ENCODE assay signal across 8 mouse cellular contexts in genomic region chr5:137746282-137746850, GRCm38 (mm10). TPM values are rescaled to one million over a fixed set of nuclear protein-coding genes. Genes with fewer than 3 reads are reported as not detected.
A peak's percentile ranks its signal among the peaks of the same experiment; 100 is the strongest.
DNase-seq lines count a peak whose midpoint lies in the region; ATAC-seq and TF ChIP-seq lines count a peak whose summit lies in the region.

No protein-coding gene starts in this region.

- H3K4me1 ChIP-seq in cerebellum, adult 2 months (ENCODE audit: control insufficient read depth, insufficient read depth, low read length), result peaks cover 6% of the 10 kb centered on the region
- H3K4me1 ChIP-seq in hindbrain, postnatal 0 days (ENCODE audit: insufficient read depth, low read length), result peaks cover 18% of the 10 kb centered on the region; the same call in 1 of the 2 replicates
- peaks cover 44% of the 10 kb centered on the region for H3K4me1 ChIP-seq in liver, embryonic 16.5 days (ENCODE audit: control insufficient read depth, low read depth, low read length)
- peaks cover 22% of the 10 kb centered on the region for H3K4me1 ChIP-seq in neural tube, embryonic 11.5 days (ENCODE audit: control insufficient read depth, insufficient read depth, low read length)

- WGBS in cerebellum, adult 2 months, result under 1% methylated on average over 20 of the region's 20 CpGs
- 0% methylated on average over 20 of the region's 20 CpGs for WGBS in hindbrain, postnatal 0 days
- under 1% methylated on average over 20 of the region's 20 CpGs for WGBS in liver, embryonic 16.5 days (ENCODE audit: insufficient replicate concordance)
- WGBS in neural tube, embryonic 11.5 days, result under 1% methylated on average over 20 of the region's 20 CpGs

- H3K36me3 ChIP-seq in hindbrain, postnatal 0 days (ENCODE audit: insufficient read depth, low read length), result 0 out of 2 replicates have a peak, but pooled peaks cover 3% of the 10 kb centered on the region
- H3K36me3 ChIP-seq in liver, embryonic 16.5 days (ENCODE audit: control insufficient read depth, insufficient read depth), result peaks cover 5% of the 10 kb centered on the region
- H3K36me3 ChIP-seq in neural tube, embryonic 11.5 days (ENCODE audit: control insufficient read depth, insufficient read depth, low read length), result peaks cover 3% of the 10 kb centered on the region; the same call in 1 of the 2 replicates

- H3K27ac ChIP-seq in cerebellum, adult 2 months (ENCODE audit: insufficient read depth, low read length), result peak overlapping the region; percentile 33
- peak overlapping the region; percentile 86 for H3K27ac ChIP-seq in hindbrain, postnatal 0 days
- peak overlapping the region; percentile 99 for H3K27ac ChIP-seq in liver, embryonic 16.5 days (ENCODE audit: low read length)
- H3K27ac ChIP-seq in neural tube, embryonic 11.5 days (ENCODE audit: low read depth, low read length), result peak overlapping the region; percentile 83

- H3K27me3 ChIP-seq in cerebellum, adult 2 months (ENCODE audit: control insufficient read depth, insufficient read depth, low read length), result no peaks in the 10 kb centered on the region
- H3K27me3 ChIP-seq in hindbrain, postnatal 0 days (ENCODE audit: insufficient read depth, low read length), result no peaks in the 10 kb centered on the region
- H3K27me3 ChIP-seq in liver, embryonic 16.5 days (ENCODE audit: control insufficient read depth, insufficient read depth, low read depth, low read length), result no peaks in the 10 kb centered on the region
- H3K27me3 ChIP-seq in neural tube, embryonic 11.5 days (ENCODE audit: control insufficient read depth, insufficient read depth, low read length), result no peaks in the 10 kb centered on the region

- H3K9me3 ChIP-seq in hindbrain, postnatal 0 days (ENCODE audit: low read length), result no peaks in the 10 kb centered on the region
- H3K9me3 ChIP-seq in liver, embryonic 16.5 days (replicated peaks; ENCODE audit: control insufficient read depth, low read length), result no peaks in the 10 kb centered on the region
- H3K9me3 ChIP-seq in neural tube, embryonic 11.5 days (ENCODE audit: control insufficient read depth, low read length), result no peaks in the 10 kb centered on the region

- peak; percentile 3; the same call in 1 of the 2 replicates for ATAC-seq in hindbrain, postnatal 0 days
- ATAC-seq in liver, embryonic 16.5 days (ENCODE audit: low read depth), result peak; percentile 63
- peak; percentile 32 for ATAC-seq in neural tube, embryonic 11.5 days (ENCODE audit: insufficient read depth, low FRiP score, low TSS enrichment)

- peak overlapping the region; percentile 65 for H3K9ac ChIP-seq in hindbrain, postnatal 0 days (replicated peaks; ENCODE audit: low read length)
- H3K9ac ChIP-seq in liver, embryonic 16.5 days (ENCODE audit: low read depth, low read length), result peak overlapping the region; percentile 98
- peak overlapping the region; percentile 72 for H3K9ac ChIP-seq in neural tube, embryonic 11.5 days (ENCODE audit: low read length)

- peak; percentile 56 to 68 for DNase-seq in cerebellum, adult 2 months
- DNase-seq in cerebellum, adult 9-10 months, result no peak
- peak; percentile 56 for DNase-seq in brain, adult 2 months (ENCODE audit: low read depth, low spot score)
- peak; percentile 51 for DNase-seq in forelimb bud, embryonic 11.5 days (ENCODE audit: low read depth, low spot score)
- DNase-seq in hindbrain, postnatal 0 days (ENCODE audit: low spot score), result peak; percentile 59
- DNase-seq in neural tube, embryonic 11.5 days (ENCODE audit: low spot score), result peak; percentile 68
- DNase-seq in thymus, postnatal 36 days, result peak; percentile 62 to 77

- no peak for TF ChIP-seq POLR2A in cerebellum, adult 2 months (IDR thresholded peaks at IDR 0.05; ENCODE audit: borderline replicate concordance, insufficient read depth, low read length)

- no peak for TF ChIP-seq CTCF in cerebellum, adult 2 months (IDR thresholded peaks at IDR 0.05; ENCODE audit: borderline replicate concordance, insufficient read depth, low read depth, low read length)
- no peak for TF ChIP-seq CTCF in hindbrain, postnatal 0 days (IDR thresholded peaks at IDR 0.05; ENCODE audit: low read depth)

- H3K4me2 ChIP-seq in hindbrain, postnatal 0 days (ENCODE audit: low read depth, low read length), result peak overlapping the region; percentile 98
- H3K4me2 ChIP-seq in liver, embryonic 16.5 days (ENCODE audit: low read depth, low read length), result peak overlapping the region; percentile 97
- H3K4me2 ChIP-seq in neural tube, embryonic 11.5 days (ENCODE audit: low read depth), result peak overlapping the region; percentile 100

- peak overlapping the region; percentile 73 for H3K4me3 ChIP-seq in cerebellum, adult 2 months (replicated peaks; ENCODE audit: insufficient read depth, low read depth, low read length)
- peak overlapping the region; percentile 64 for H3K4me3 ChIP-seq in hindbrain, postnatal 0 days (ENCODE audit: low read length)
- H3K4me3 ChIP-seq in liver, embryonic 16.5 days (ENCODE audit: low read depth, low read length), result peak overlapping the region; percentile 88
- peak overlapping the region; percentile 75 for H3K4me3 ChIP-seq in neural tube, embryonic 11.5 days (ENCODE audit: low read depth, low read length)

RNA-seq across cellular contexts. Expression of gene Tsc22d4, which starts 0.8 kb away (rescaled TPM):
- polyA plus RNA-seq in cerebellum, adult 2 months (2012; rRNA removed), result 465 and 497 TPM in 2 replicates
- 383 and 444 TPM in 2 replicates for total RNA-seq in hindbrain, postnatal 0 days (2014; rRNA removed)
- 251 and 270 TPM in 2 replicates for polyA plus RNA-seq in hindbrain, postnatal 0 days (2015; fragmentation: Nextera tagmentation; extraction: Ambion mirVana)
- polyA plus RNA-seq in liver, embryonic 16.5 days (2015; fragmentation: Nextera tagmentation; extraction: Ambion mirVana), result 59.8 and 64.4 TPM in 2 replicates
- polyA plus RNA-seq in neural tube, embryonic 11.5 days (2014; fragmentation: Nextera tagmentation; extraction: Ambion mirVana), result 73.9 and 75.6 TPM in 2 replicates

RNA-seq across cellular contexts. Expression of gene Nyap1, which starts 5.0 kb away (rescaled TPM):
- 59.1 and 60.7 TPM in 2 replicates for polyA plus RNA-seq in cerebellum, adult 2 months (2012; rRNA removed)
- 192 and 215 TPM in 2 replicates for total RNA-seq in hindbrain, postnatal 0 days (2014; rRNA removed)
- polyA plus RNA-seq in hindbrain, postnatal 0 days (2015; fragmentation: Nextera tagmentation; extraction: Ambion mirVana), result 30.0 and 33.2 TPM in 2 replicates
- 0.21 and 0.33 TPM in 2 replicates for polyA plus RNA-seq in liver, embryonic 16.5 days (2015; fragmentation: Nextera tagmentation; extraction: Ambion mirVana)
- polyA plus RNA-seq in neural tube, embryonic 11.5 days (2014; fragmentation: Nextera tagmentation; extraction: Ambion mirVana), result 3.8 and 4.4 TPM in 2 replicates

RNA-seq across cellular contexts. Expression of gene Ppp1r35, which starts 32.3 kb away (rescaled TPM):
- polyA plus RNA-seq in cerebellum, adult 2 months (2012; rRNA removed), result 47.0 and 48.2 TPM in 2 replicates
- total RNA-seq in hindbrain, postnatal 0 days (2014; rRNA removed), result 52.8 and 67.0 TPM in 2 replicates
- 35.5 and 37.1 TPM in 2 replicates for polyA plus RNA-seq in hindbrain, postnatal 0 days (2015; fragmentation: Nextera tagmentation; extraction: Ambion mirVana)
- 14.8 and 15.5 TPM in 2 replicates for polyA plus RNA-seq in liver, embryonic 16.5 days (2015; fragmentation: Nextera tagmentation; extraction: Ambion mirVana)
- 71.1 and 71.2 TPM in 2 replicates for polyA plus RNA-seq in neural tube, embryonic 11.5 days (2014; fragmentation: Nextera tagmentation; extraction: Ambion mirVana)

RNA-seq across cellular contexts. Expression of gene Mepce, which starts 41.1 kb away (rescaled TPM):
- polyA plus RNA-seq in cerebellum, adult 2 months (2012; rRNA removed), result 38.9 and 41.9 TPM in 2 replicates
- 40.3 and 49.2 TPM in 2 replicates for total RNA-seq in hindbrain, postnatal 0 days (2014; rRNA removed)
- 16.8 and 17.1 TPM in 2 replicates for polyA plus RNA-seq in hindbrain, postnatal 0 days (2015; fragmentation: Nextera tagmentation; extraction: Ambion mirVana)
- 3.8 and 4.6 TPM in 2 replicates for polyA plus RNA-seq in liver, embryonic 16.5 days (2015; fragmentation: Nextera tagmentation; extraction: Ambion mirVana)
- polyA plus RNA-seq in neural tube, embryonic 11.5 days (2014; fragmentation: Nextera tagmentation; extraction: Ambion mirVana), result 10.0 and 10.7 TPM in 2 replicates

RNA-seq across cellular contexts. Expression of gene Zcwpw1, which starts 41.2 kb away (rescaled TPM):
- 11.2 and 12.4 TPM in 2 replicates for polyA plus RNA-seq in cerebellum, adult 2 months (2012; rRNA removed)
- total RNA-seq in hindbrain, postnatal 0 days (2014; rRNA removed), result 3.8 and 4.9 TPM in 2 replicates
- 11.4 TPM in 2 replicates for polyA plus RNA-seq in hindbrain, postnatal 0 days (2015; fragmentation: Nextera tagmentation; extraction: Ambion mirVana)
- 3.8 and 4.0 TPM in 2 replicates for polyA plus RNA-seq in liver, embryonic 16.5 days (2015; fragmentation: Nextera tagmentation; extraction: Ambion mirVana)
- 11.4 and 11.5 TPM in 2 replicates for polyA plus RNA-seq in neural tube, embryonic 11.5 days (2014; fragmentation: Nextera tagmentation; extraction: Ambion mirVana)

Comparison
In these comparisons a context has a peak if more than half of its experiments do, and no peak if none do; other contexts are left out.
1. H3K27ac ChIP-seq: peak in every context shown above with its lines; median percentile 99 in liver, embryonic 16.5 days; 86 in hindbrain, postnatal 0 days; 83 in neural tube, embryonic 11.5 days; 33 in cerebellum, adult 2 months.
2. ATAC-seq: peak in every context shown above with its lines; median percentile 63 in liver, embryonic 16.5 days; 32 in neural tube, embryonic 11.5 days; 3 in hindbrain, postnatal 0 days.